ENCODE assay signal across 13 mouse cellular contexts in genomic region chr17:87057486-87058266, GRCm38 (mm10). TPM values are rescaled to one million over a fixed set of nuclear protein-coding genes. Genes with fewer than 3 reads are reported as not detected.
DNase-seq lines count a peak whose midpoint lies in the region; ATAC-seq lines count a peak whose summit lies in the region.
"Had no signal": no experiment of that assay in that cellular context is flagged by ENCODE, and none has a peak within 500 bp of the region (broad histone marks: within the 10 kb centered on the region; RNA-seq: fewer than 3 reads in every experiment).

No protein-coding gene starts in this region.

- H3K27ac ChIP-seq in heart, embryonic 13.5 days (replicated peaks), result peak overlapping the region; percentile 36; the same call in 1 of the 2 replicates
- H3K27ac ChIP-seq: liver, embryonic 15.5 days had no signal

- peak; percentile 18 for DNase-seq in lung, postnatal 10 days
- DNase-seq in lung, postnatal 14 days, result no peak
- DNase-seq in fibroblast of lung, adult 2 months (ENCODE audit: low read depth), result peak; percentile 72
- peak; percentile 57 for DNase-seq in ovary, postnatal 36 days (ENCODE audit: low spot score)
- DNase-seq in natural killer cell, adult 2 months (ENCODE audit: low spot score in 2 of 2), result no peak
- no peak for DNase-seq in kidney, adult 9 months
- no peak for DNase-seq in thymus, postnatal 14 days
- DNase-seq: adrenal gland, postnatal 36 days; cerebellum, postnatal 36 days; kidney, postnatal 14 days had no signal

- no peaks in the 10 kb centered on the region for H3K27me3 ChIP-seq in heart, embryonic 13.5 days (replicated peaks)
- H3K27me3 ChIP-seq: liver, embryonic 15.5 days had no signal

- H3K36me3 ChIP-seq in heart, embryonic 13.5 days, result no peaks in the 10 kb centered on the region
- H3K36me3 ChIP-seq: liver, embryonic 15.5 days had no signal

- no peak overlapping the region for H3K4me2 ChIP-seq in heart, embryonic 13.5 days
- H3K4me2 ChIP-seq: liver, embryonic 15.5 days had no signal

- 63% methylated on average over 8 of the region's 8 CpGs for WGBS in heart, embryonic 13.5 days

- peaks cover 31% of the 10 kb centered on the region for H3K4me1 ChIP-seq in heart, embryonic 13.5 days
- H3K4me1 ChIP-seq: liver, embryonic 15.5 days had no signal

- no peak for ATAC-seq in heart, embryonic 13.5 days (ENCODE audit: extremely low read depth, insufficient number of reproducible peaks, low FRiP score, low TSS enrichment)
- ATAC-seq: midbrain, embryonic 16.5 days had no signal

- no peak overlapping the region for H3K4me3 ChIP-seq in heart, embryonic 13.5 days
- H3K4me3 ChIP-seq: liver, embryonic 15.5 days had no signal

- H3K9me3 ChIP-seq in heart, embryonic 13.5 days, result no peaks in the 10 kb centered on the region
- H3K9me3 ChIP-seq: liver, embryonic 15.5 days had no signal

- H3K9ac ChIP-seq in heart, embryonic 13.5 days, result no peak overlapping the region
- H3K9ac ChIP-seq: liver, embryonic 15.5 days had no signal

RNA-seq across cellular contexts. Expression of gene Cript, which starts 32.3 kb away (rescaled TPM):
- 105 and 119 TPM in 2 replicates for polyA plus RNA-seq in heart, embryonic 13.5 days (2015; fragmentation: Nextera tagmentation; extraction: Ambion mirVana)

RNA-seq across cellular contexts. Expression of gene Pigf, which starts 32.5 kb away (rescaled TPM):
- polyA plus RNA-seq in heart, embryonic 13.5 days (2015; fragmentation: Nextera tagmentation; extraction: Ambion mirVana), result 17.5 and 19.2 TPM in 2 replicates

RNA-seq across cellular contexts. Expression of gene Socs5, which starts 49.8 kb away (rescaled TPM):
- polyA plus RNA-seq in heart, embryonic 13.5 days (2015; fragmentation: Nextera tagmentation; extraction: Ambion mirVana), result 9.2 TPM in 2 replicates

Comparison
In these comparisons a context has a peak if more than half of its experiments do, and no peak if none do; other contexts are left out.
1. DNase-seq: peak in lung, postnatal 10 days (single experiment), fibroblast of lung, adult 2 months (single experiment) and ovary, postnatal 36 days (single experiment); none in lung, postnatal 14 days (single experiment), natural killer cell, adult 2 months (0 of 2), kidney, adult 9 months (single experiment) and thymus, postnatal 14 days (single experiment).